Mouse (Mus musculus) liver, postnatal 0 days (tissue): Measurements from ENCODE around the gene Pglyrp2.

ENCODE experiments used
- CTCF ChIP-seq: sonication (generic); IDR thresholded peaks from 2 replicates; pipeline ENCODE4 v1.5.1; 2016; ENCODE audit warnings: antibody characterized with exemption, low read depth
- EP300 ChIP-seq: IDR thresholded peaks from 2 replicates; pipeline ENCODE4 v1.6.1; 2016; ENCODE audit warnings: antibody characterized with exemption, low read depth, mild to moderate bottlenecking

DNA sequence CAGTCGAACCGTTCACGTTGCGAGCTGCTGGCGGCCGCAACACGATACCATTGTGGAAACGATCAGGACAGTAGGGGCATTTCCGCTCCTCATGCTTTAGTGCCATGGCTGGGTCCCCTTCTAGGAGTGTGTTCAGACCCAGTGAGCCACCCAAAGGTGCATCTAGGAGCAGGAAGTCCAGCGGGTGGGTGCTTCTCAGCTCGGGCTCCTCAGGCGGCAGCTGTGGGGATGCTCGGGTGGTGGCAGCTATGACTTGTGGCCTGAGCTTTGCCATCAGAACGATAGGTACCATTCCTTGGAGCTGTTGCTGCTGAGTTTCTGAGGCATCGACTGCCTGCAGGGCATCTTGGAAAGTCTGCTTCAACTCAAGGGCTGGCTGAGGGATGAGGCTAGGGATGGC is 47.5 kb downstream of the Pglyrp2 start:
- TF ChIP-seq CTCF (no peak), EP300 (no peak)
